Mouse (Mus musculus): Measurements from ENCODE around the gene Polr2i. TPM values are rescaled to one million over a fixed set of nuclear protein-coding genes. Genes with fewer than 3 reads are reported as not detected.

Polr2i gene
- polyA plus RNA-seq, 2 experiments from 2014 or later = 50.3 to 54.3 TPM

DNA sequence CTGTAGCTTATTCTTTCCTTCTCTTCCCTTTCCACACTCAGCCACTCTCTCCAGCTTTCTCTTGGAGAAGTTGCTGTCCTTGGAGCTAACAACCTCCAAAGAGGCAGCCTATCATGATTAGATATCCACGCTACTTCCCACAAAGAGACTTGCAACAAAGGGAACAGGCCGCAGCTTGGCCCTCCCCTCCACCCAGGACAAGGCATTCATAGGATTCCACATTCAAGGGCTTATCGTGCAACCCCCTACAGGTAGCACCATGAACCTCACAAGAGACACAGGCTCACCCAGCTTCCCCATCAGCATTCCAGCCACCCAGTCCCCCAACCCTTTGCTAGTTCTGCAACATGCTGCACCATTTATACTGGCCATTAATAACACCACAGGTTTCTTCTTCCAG, 35.0 kb downstream of the Polr2i start:
- no peak for ATAC-seq

DNA sequence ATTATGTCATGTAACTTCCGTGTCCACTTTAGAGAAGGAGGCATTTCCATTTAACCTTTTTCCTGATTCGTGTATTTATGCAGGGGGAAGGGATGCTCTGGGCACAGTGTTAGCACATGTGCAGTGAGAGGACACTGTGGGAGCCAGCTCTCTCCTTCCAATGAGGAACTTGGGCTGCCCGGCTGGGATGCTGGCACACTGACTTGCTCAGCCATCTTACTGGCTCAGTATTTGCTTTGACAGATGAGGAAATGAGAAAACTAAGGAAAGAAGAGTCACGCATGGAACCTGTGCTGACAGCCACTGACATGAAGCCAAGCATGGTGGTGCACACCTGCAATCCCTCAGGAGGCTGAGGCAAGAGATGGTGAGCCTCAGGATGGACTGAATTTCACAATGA, 37.9 kb downstream of the Polr2i start:
- no peak for ATAC-seq

- no peak for ATAC-seq
These were observed 42.6 kb downstream of the Polr2i start for GRCm38 (mm10) chr7:30274383-30274782.

- no peak for ATAC-seq
These were observed 47.2 kb downstream of the Polr2i start for GRCm38 (mm10) chr7:30278911-30279310.

GRCm38 (mm10) chr7:30279536-30279935, 47.8 kb downstream of the Polr2i start:
- ATAC-seq = no peak

DNA sequence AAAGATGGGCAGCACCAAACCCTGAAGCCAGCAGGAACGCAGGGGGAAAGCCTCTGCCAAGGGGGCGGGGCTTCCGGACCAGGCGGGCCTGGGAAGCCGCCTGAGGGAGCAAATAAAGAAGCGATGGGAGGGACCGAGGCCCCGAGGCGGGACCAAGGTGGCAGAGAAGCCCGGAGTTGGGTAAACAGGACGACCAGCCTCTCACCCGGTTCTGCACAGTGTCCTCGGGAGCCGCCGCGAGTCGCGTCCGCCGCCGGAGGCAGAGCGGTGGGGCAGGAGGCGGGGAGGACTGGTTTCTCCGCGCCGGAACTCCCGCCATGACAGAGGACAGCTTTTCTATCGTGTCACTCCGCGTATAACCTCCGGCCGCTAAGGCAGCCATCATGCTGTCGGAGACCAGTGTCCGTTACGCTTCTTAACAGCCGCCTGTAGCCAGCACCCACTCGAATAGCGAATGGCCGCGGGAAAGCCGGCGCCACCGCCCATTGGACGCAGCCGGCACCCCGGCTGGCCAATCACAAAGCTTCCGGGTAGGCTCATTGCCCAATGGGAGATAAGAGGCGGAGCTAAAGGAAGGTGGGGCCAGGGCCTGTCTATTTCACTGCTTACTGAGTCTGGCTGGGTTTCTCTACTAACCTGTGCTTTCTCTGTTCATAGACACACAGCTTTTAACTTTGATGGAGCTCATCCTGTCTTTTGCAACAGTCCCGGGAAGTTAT, 48.4 kb downstream of the Polr2i start, which contains the start of the genes Thap8 and Wdr62:
Gene Thap8, plus strand, starts transcription at position 144 of the 719 bp plus-strand sequence.
Gene Wdr62, minus strand, starts transcription at position 469 of the 719 bp plus-strand sequence.
- peak; percentile 97 for ATAC-seq

GRCm38 (mm10) chr7:30280670-30281138, 49.0 kb downstream of the Polr2i start:
- ATAC-seq = peak; percentile 66

DNA sequence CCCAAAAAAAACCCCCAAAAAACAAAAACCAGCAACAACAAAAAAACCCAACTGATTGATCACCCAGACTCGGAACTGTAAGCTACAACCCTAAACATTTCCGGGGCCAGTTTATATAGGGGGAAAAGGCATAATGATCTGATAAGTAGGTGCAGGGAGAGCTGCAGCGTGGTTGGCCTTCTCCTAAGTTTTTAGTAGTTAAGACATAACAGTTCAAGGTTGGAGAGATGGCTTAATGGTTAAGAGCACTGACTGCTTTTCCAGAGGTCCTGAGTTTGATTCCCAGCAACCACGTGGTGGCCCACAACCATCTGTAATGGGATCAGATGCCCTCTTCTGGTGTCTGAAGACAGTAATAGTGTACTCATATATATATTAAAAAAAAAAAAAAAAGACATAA, 49.8 kb downstream of the Polr2i start:
- ATAC-seq = no peak

DNA sequence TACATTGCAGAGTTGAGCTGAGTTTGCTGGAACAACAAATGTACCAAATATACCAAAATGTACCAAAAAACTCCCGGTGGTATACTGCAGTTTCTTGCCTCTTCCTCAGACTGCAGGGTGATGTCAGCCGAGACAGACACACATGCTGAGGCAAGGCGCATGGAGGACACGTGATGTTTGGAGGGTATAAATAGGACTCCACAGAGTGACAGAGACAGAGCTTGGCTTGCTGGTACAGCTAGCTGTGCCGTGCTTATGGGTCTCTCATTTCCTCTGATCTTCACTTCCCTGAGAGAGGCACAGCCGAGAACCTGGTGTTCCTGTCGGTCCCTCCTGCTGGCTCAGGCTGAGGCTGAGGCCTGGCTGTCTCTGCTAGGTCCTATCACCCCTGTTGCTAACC, 51.0 kb downstream of the Polr2i start:
- ATAC-seq = no peak

Other genes starting within 250 kb of the Polr2i start
- 1 to 10 TPM; 2.1 to 2.8 TPM for gene Zfp568, start 248.0 kb upstream of the Polr2i start, polyA plus RNA-seq (2017; shearing (Covaris generic))
- 1 to 10 TPM; 5.4 to 7.5 TPM for gene Zfp14, start 180.6 kb upstream of the Polr2i start, polyA plus RNA-seq (2017; shearing (Covaris generic))
- gene Zfp82, start 159.0 kb upstream of the Polr2i start, polyA plus RNA-seq (2017; shearing (Covaris generic)) = 10 to 100 TPM in 1 of 2 experiments, 1 to 10 TPM in 1; 8.6 to 11.9 TPM
- gene Gm26920, start 141.5 kb upstream of the Polr2i start, polyA plus RNA-seq (2017; shearing (Covaris generic)) = 1 to 10 TPM; 1.5 to 3.6 TPM
- 10 to 100 TPM; 11.6 to 12.0 TPM for gene Zfp566, start 141.4 kb upstream of the Polr2i start, polyA plus RNA-seq (2017; shearing (Covaris generic))
- 10 to 100 TPM; 74.8 to 96.0 TPM for gene Zfp260, start 137.2 kb upstream of the Polr2i start, polyA plus RNA-seq (2017; shearing (Covaris generic))
- 10 to 100 TPM; 13.2 to 20.3 TPM for gene Zfp382, start 110.0 kb upstream of the Polr2i start, polyA plus RNA-seq (2017; shearing (Covaris generic))
- gene Zfp146, start 62.2 kb upstream of the Polr2i start, polyA plus RNA-seq (2017; shearing (Covaris generic)) = 10 to 100 TPM; 19.5 to 22.3 TPM
- gene Cox7a1, start 47.8 kb upstream of the Polr2i start, polyA plus RNA-seq (2017; shearing (Covaris generic)) = under 1 TPM in 1 of 2 experiments, not detected in 1; 0.90 TPM
- gene Capns1, start 33.1 kb upstream of the Polr2i start, polyA plus RNA-seq (2017; shearing (Covaris generic)) = 10 to 100 TPM; 49.8 to 68.7 TPM
- 100 to 1,000 TPM in 1 of 2 experiments, 10 to 100 TPM in 1; 96.7 to 104 TPM for gene Tbcb, start 324 bp downstream of the Polr2i start, polyA plus RNA-seq (2017; shearing (Covaris generic))
- gene Ovol3, start 3.8 kb downstream of the Polr2i start, polyA plus RNA-seq (2017; shearing (Covaris generic)) = not detected
- 1 to 10 TPM in 1 of 2 experiments, not detected in 1; 1.6 TPM for gene Thap8, start 48.1 kb downstream of the Polr2i start, polyA plus RNA-seq (2017; shearing (Covaris generic))
- gene Wdr62, start 48.5 kb downstream of the Polr2i start, polyA plus RNA-seq (2017; shearing (Covaris generic)) = 1 to 10 TPM; 1.9 to 3.2 TPM
- gene Clip3, start 59.8 kb downstream of the Polr2i start, polyA plus RNA-seq (2017; shearing (Covaris generic)) = 1 to 10 TPM; 5.5 to 6.5 TPM
- 100 to 1,000 TPM; 179 to 205 TPM for gene Alkbh6, start 76.8 kb downstream of the Polr2i start, polyA plus RNA-seq (2017; shearing (Covaris generic))
- gene Syne4, start 82.9 kb downstream of the Polr2i start, polyA plus RNA-seq (2017; shearing (Covaris generic)) = 10 to 100 TPM in 1 of 2 experiments, 1 to 10 TPM in 1; 9.2 to 16.8 TPM
- not detected for gene E130208F15Rik, start 89.8 kb downstream of the Polr2i start, polyA plus RNA-seq (2017; shearing (Covaris generic))
- gene Sdhaf1, start 91.9 kb downstream of the Polr2i start, polyA plus RNA-seq (2017; shearing (Covaris generic)) = 1 to 10 TPM; 2.4 to 5.1 TPM
- gene Lrfn3, start 130.8 kb downstream of the Polr2i start, polyA plus RNA-seq (2017; shearing (Covaris generic)) = not detected
- 1 to 10 TPM; 6.4 to 7.1 TPM for gene Tyrobp, start 181.8 kb downstream of the Polr2i start, polyA plus RNA-seq (2017; shearing (Covaris generic))
- gene Hcst, start 187.9 kb downstream of the Polr2i start, polyA plus RNA-seq (2017; shearing (Covaris generic)) = 100 to 1,000 TPM; 356 to 434 TPM
- 10 to 100 TPM; 39.2 to 44.4 TPM for gene Nfkbid, start 189.8 kb downstream of the Polr2i start, polyA plus RNA-seq (2017; shearing (Covaris generic))
- 1 to 10 TPM; 3.1 to 3.5 TPM for gene Aplp1, start 213.6 kb downstream of the Polr2i start, polyA plus RNA-seq (2017; shearing (Covaris generic))
- not detected for gene Kirrel2, start 225.7 kb downstream of the Polr2i start, polyA plus RNA-seq (2017; shearing (Covaris generic))
- gene Nphs1, start 226.4 kb downstream of the Polr2i start, polyA plus RNA-seq (2017; shearing (Covaris generic)) = not detected